ENCODE assay signal across 24 mouse cellular contexts in genomic region chr4:137527872-137528271, GRCm38 (mm10). TPM values are rescaled to one million over a fixed set of nuclear protein-coding genes. Genes with fewer than 3 reads are reported as not detected.
DNase-seq lines count a peak whose midpoint lies in the region; ATAC-seq and TF ChIP-seq lines count a peak whose summit lies in the region.
"Had no signal": no experiment of that assay in that cellular context is flagged by ENCODE, and none has a peak within 500 bp of the region (broad histone marks: within the 10 kb centered on the region; RNA-seq: fewer than 3 reads in every experiment).

No protein-coding gene starts in this region.

- DNase-seq in forebrain, embryonic 11.5 days (ENCODE audit: low spot score): no peak
- peak in 1 of 2 experiments; percentile 41 for DNase-seq in heart, adult 2 months
- no peak for DNase-seq in heart, embryonic 10.5 days (ENCODE audit: low spot score)
- DNase-seq in liver, postnatal 0 days: no peak
- DNase-seq in liver: no peak
- no peak for DNase-seq in cerebellum, postnatal 36 days
- DNase-seq: adrenal gland, adult 8-10 months; B cell, adult 2 months; cerebellum, adult 11 months; cerebellum, adult 8-10 months; cerebellum, postnatal 14 days had no signal

- H3K27me3 ChIP-seq in forebrain, embryonic 12.5 days: no peaks in the 10 kb centered on the region
- H3K27me3 ChIP-seq in forebrain, embryonic 11.5 days (ENCODE audit: control insufficient read depth, insufficient read depth, low read length): no peaks in the 10 kb centered on the region
- H3K27me3 ChIP-seq in heart, adult 2 months (ENCODE audit: control insufficient read depth, insufficient read depth, low read length): no peaks in the 10 kb centered on the region
- no peaks in the 10 kb centered on the region for H3K27me3 ChIP-seq in heart, embryonic 10.5 days (ENCODE audit: insufficient read depth, poor library complexity, severe bottlenecking)
- no peaks in the 10 kb centered on the region for H3K27me3 ChIP-seq in liver, postnatal 0 days (ENCODE audit: insufficient read depth, low read length)
- H3K27me3 ChIP-seq: embryonic facial prominence, embryonic 12.5 days; forebrain, embryonic 13.5 days had no signal

- no peak for ATAC-seq in forebrain, embryonic 12.5 days (ENCODE audit: low FRiP score)
- ATAC-seq in forebrain, embryonic 11.5 days (replicated peaks; ENCODE audit: low FRiP score): no peak
- ATAC-seq in liver, postnatal 0 days: peak; percentile 13; the same call in 1 of the 2 replicates
- ATAC-seq: CD4-positive, CD25-positive, alpha-beta regulatory T cell, adult 4 months; forebrain, embryonic 13.5 days had no signal

- no peak overlapping the region for H3K4me2 ChIP-seq in forebrain, embryonic 12.5 days
- H3K4me2 ChIP-seq in forebrain, embryonic 11.5 days (ENCODE audit: low read depth, low read length, severe bottlenecking): no peak overlapping the region
- no peak overlapping the region for H3K4me2 ChIP-seq in liver, postnatal 0 days (ENCODE audit: low read depth, low read length)
- H3K4me2 ChIP-seq: embryonic facial prominence, embryonic 12.5 days; forebrain, embryonic 13.5 days; hindbrain, embryonic 14.5 days had no signal

- 0 out of 2 replicates have a peak, but pooled peaks have one; percentile 63 for TF ChIP-seq EP300 in heart, adult 2 months (IDR thresholded peaks at IDR 0.05; ENCODE audit: insufficient read depth, low read depth, low read length)
- TF ChIP-seq EP300 in liver, postnatal 0 days (IDR thresholded peaks at IDR 0.05; ENCODE audit: low read depth): no peak

- no peak for TF ChIP-seq CTCF in heart, adult 2 months (IDR thresholded peaks at IDR 0.05)
- no peak for TF ChIP-seq CTCF in liver, postnatal 0 days (IDR thresholded peaks at IDR 0.05; ENCODE audit: low read depth)

- TF ChIP-seq POLR2A in heart, adult 2 months (IDR thresholded peaks at IDR 0.05; ENCODE audit: insufficient read depth, low read depth, low read length): no peak

- H3K4me3 ChIP-seq in forebrain, embryonic 12.5 days (replicated peaks): no peak overlapping the region
- no peak overlapping the region for H3K4me3 ChIP-seq in forebrain, embryonic 11.5 days (ENCODE audit: low read depth, low read length)
- H3K4me3 ChIP-seq in heart, adult 2 months: no peak overlapping the region
- H3K4me3 ChIP-seq in heart, embryonic 10.5 days: no peak overlapping the region
- no peak overlapping the region for H3K4me3 ChIP-seq in liver, postnatal 0 days (ENCODE audit: low read depth, low read length)
- H3K4me3 ChIP-seq: embryonic facial prominence, embryonic 12.5 days; forebrain, embryonic 13.5 days; hindbrain, embryonic 10.5 days had no signal

- no peaks in the 10 kb centered on the region for H3K9me3 ChIP-seq in forebrain, embryonic 12.5 days
- H3K9me3 ChIP-seq in forebrain, embryonic 11.5 days (ENCODE audit: control insufficient read depth, low read length): no peaks in the 10 kb centered on the region
- no peaks in the 10 kb centered on the region for H3K9me3 ChIP-seq in heart, embryonic 10.5 days
- no peaks in the 10 kb centered on the region for H3K9me3 ChIP-seq in liver, postnatal 0 days (ENCODE audit: low read length)
- H3K9me3 ChIP-seq: embryonic facial prominence, embryonic 12.5 days; forebrain, embryonic 13.5 days; G1E; hindbrain, embryonic 10.5 days had no signal

- peak overlapping the region; percentile 31; the same call in 1 of the 2 replicates for H3K27ac ChIP-seq in forebrain, embryonic 12.5 days
- no peak overlapping the region for H3K27ac ChIP-seq in forebrain, embryonic 11.5 days (ENCODE audit: low read depth, low read length)
- H3K27ac ChIP-seq in heart, adult 2 months: peak overlapping the region; percentile 49
- no peak overlapping the region for H3K27ac ChIP-seq in heart, embryonic 10.5 days
- peak overlapping the region; percentile 35; the same call in 1 of the 2 replicates for H3K27ac ChIP-seq in liver, postnatal 0 days (ENCODE audit: low read depth)
- H3K27ac ChIP-seq: embryonic facial prominence, embryonic 12.5 days; forebrain, embryonic 13.5 days; hindbrain, embryonic 10.5 days; hindbrain, embryonic 14.5 days had no signal

- H3K4me1 ChIP-seq in forebrain, embryonic 12.5 days: no peaks in the 10 kb centered on the region
- H3K4me1 ChIP-seq in forebrain, embryonic 11.5 days (replicated peaks; ENCODE audit: control insufficient read depth, insufficient read depth, low read length): no peaks in the 10 kb centered on the region
- H3K4me1 ChIP-seq in heart, adult 2 months (ENCODE audit: control insufficient read depth, insufficient read depth, low read length): peaks cover 7% of the 10 kb centered on the region
- H3K4me1 ChIP-seq in heart, embryonic 10.5 days: no peaks in the 10 kb centered on the region
- H3K4me1 ChIP-seq in liver, postnatal 0 days (ENCODE audit: insufficient read depth): no peaks in the 10 kb centered on the region; the same call in 1 of the 2 replicates
- H3K4me1 ChIP-seq: embryonic facial prominence, embryonic 12.5 days; hindbrain, embryonic 10.5 days had no signal

- intact Hi-C loops in heart, adult 2 months (cut with DNase I): no loop called here

- H3K79me2 ChIP-seq in heart, adult 2 months (replicated peaks; ENCODE audit: control insufficient read depth, insufficient read depth, low read length): no peaks in the 10 kb centered on the region

- H3K9ac ChIP-seq in forebrain, embryonic 12.5 days: no peak overlapping the region
- no peak overlapping the region for H3K9ac ChIP-seq in forebrain, embryonic 11.5 days (ENCODE audit: low read length)
- H3K9ac ChIP-seq in heart, adult 2 months (ENCODE audit: low read depth, low read length): no peak overlapping the region
- H3K9ac ChIP-seq in liver, postnatal 0 days (replicated peaks): no peak overlapping the region
- H3K9ac ChIP-seq: embryonic facial prominence, embryonic 12.5 days; forebrain, embryonic 13.5 days; hindbrain, embryonic 14.5 days had no signal

- WGBS in forebrain, embryonic 12.5 days: 89% methylated on average over 6 of the region's 6 CpGs
- 89% methylated on average over 6 of the region's 6 CpGs for WGBS in forebrain, embryonic 11.5 days
- 44% methylated on average over 6 of the region's 6 CpGs for WGBS in heart, adult 2 months
- WGBS in heart, embryonic 10.5 days: 84% methylated on average over 6 of the region's 6 CpGs
- 73% methylated on average over 6 of the region's 6 CpGs for WGBS in liver, postnatal 0 days (ENCODE audit: insufficient replicate concordance)

- peaks cover 19% of the 10 kb centered on the region for H3K36me3 ChIP-seq in forebrain, embryonic 12.5 days (replicated peaks)
- H3K36me3 ChIP-seq in forebrain, embryonic 11.5 days (ENCODE audit: control insufficient read depth, insufficient read depth, low read length): no peaks in the 10 kb centered on the region; the same call in 1 of the 2 replicates
- peaks cover 2% of the 10 kb centered on the region for H3K36me3 ChIP-seq in heart, adult 2 months (ENCODE audit: control insufficient read depth, insufficient read depth, low read length)
- H3K36me3 ChIP-seq in heart, embryonic 10.5 days: peaks cover 99% of the 10 kb centered on the region
- no peaks in the 10 kb centered on the region; the same call in 1 of the 2 replicates for H3K36me3 ChIP-seq in liver, postnatal 0 days (replicated peaks; ENCODE audit: insufficient read depth, low read length)
- H3K36me3 ChIP-seq: G1E had no signal

RNA-seq across cellular contexts. Expression of gene Ldlrad2, which starts 46.5 kb away (rescaled TPM):
- not detected in 2 replicates for polyA plus RNA-seq in forebrain, embryonic 12.5 days (2016; fragmentation: Nextera tagmentation; extraction: Ambion mirVana)
- not detected in 2 replicates for polyA plus RNA-seq in forebrain, embryonic 11.5 days (2014; fragmentation: Nextera tagmentation; extraction: Ambion mirVana)
- total RNA-seq in heart, adult 2 months (2021): not detected
- not detected in 2 replicates for polyA plus RNA-seq in heart, adult 2 months (2012; rRNA removed)
- polyA plus RNA-seq in heart, embryonic 10.5 days (2016; fragmentation: Nextera tagmentation; extraction: Ambion mirVana): 0.39 TPM in 1 of 2 replicates, not detected in the other
- polyA plus RNA-seq in liver, postnatal 0 days (2015; fragmentation: Nextera tagmentation; extraction: Ambion mirVana): not detected in 2 replicates
- total RNA-seq: adrenal gland, adult 8-10 months; adrenal gland, postnatal 36 days; G1E; gastrocnemius, adult 8-10 months; granulocyte monocyte progenitor cell, adult 5-6 weeks; heart, postnatal 10 days had no signal
- polyA plus RNA-seq: CD4-positive, CD25-positive, alpha-beta regulatory T cell, adult 4 months; cortical plate, adult 2 months; embryonic facial prominence, embryonic 12.5 days; forebrain, embryonic 13.5 days; G1E; heart, embryonic 14.5 days; hindbrain, embryonic 14.5 days had no signal

RNA-seq across cellular contexts. Expression of gene Hspg2, which starts 59.3 kb away (rescaled TPM):
- 8.0 and 8.9 TPM in 2 replicates for polyA plus RNA-seq in forebrain, embryonic 12.5 days (2016; fragmentation: Nextera tagmentation; extraction: Ambion mirVana)
- 21.0 and 21.3 TPM in 2 replicates for polyA plus RNA-seq in forebrain, embryonic 11.5 days (2014; fragmentation: Nextera tagmentation; extraction: Ambion mirVana)
- total RNA-seq in heart, adult 2 months (2021): 100 to 1,000 TPM; 174 to 190 TPM
- polyA plus RNA-seq in heart, adult 2 months (2012; rRNA removed): 86.7 and 114 TPM in 2 replicates
- 52.0 and 58.9 TPM in 2 replicates for polyA plus RNA-seq in heart, embryonic 10.5 days (2016; fragmentation: Nextera tagmentation; extraction: Ambion mirVana)
- 5.1 TPM in 2 replicates for polyA plus RNA-seq in liver, postnatal 0 days (2015; fragmentation: Nextera tagmentation; extraction: Ambion mirVana)
- polyA plus RNA-seq: CD4-positive, CD25-positive, alpha-beta regulatory T cell, adult 4 months; G1E had no signal

Comparison
In these comparisons a context has a peak if more than half of its experiments do, and no peak if none do; other contexts are left out.
1. H3K27ac ChIP-seq: peak in forebrain, embryonic 12.5 days (single experiment), heart, adult 2 months (single experiment) and liver, postnatal 0 days (single experiment); none in forebrain, embryonic 11.5 days (single experiment) and heart, embryonic 10.5 days (single experiment).